Mouse (Mus musculus) C2C12 (cell line): ENCODE results near the gene Pus10.

Experiments used
- CTCF ChIP-seq: IDR thresholded peaks from one replicate; pipeline ENCODE4 v1.5.1; 2011; ENCODE audit not compliant: control insufficient read depth, insufficient read depth, insufficient read length
- MYOG ChIP-seq: IDR thresholded peaks from one replicate; pipeline ENCODE4 v1.6.1; 2011; ENCODE audit not compliant: control insufficient read depth, insufficient read length; ENCODE audit errors: extremely low read depth

- TF ChIP-seq CTCF = no peak
- no peak for TF ChIP-seq MYOG
These were observed 21.2 kb downstream of the Pus10 start for GRCm38 (mm10) chr11:23686671-23687070.
